Mouse (Mus musculus): ENCODE data around the gene Tes. TPM values are rescaled to one million over a fixed set of nuclear protein-coding genes. Genes with fewer than 3 reads are reported as not detected.

The Tes gene
- polyA plus RNA-seq, 1 experiment from 2014 or later = 10.2 TPM

DNA sequence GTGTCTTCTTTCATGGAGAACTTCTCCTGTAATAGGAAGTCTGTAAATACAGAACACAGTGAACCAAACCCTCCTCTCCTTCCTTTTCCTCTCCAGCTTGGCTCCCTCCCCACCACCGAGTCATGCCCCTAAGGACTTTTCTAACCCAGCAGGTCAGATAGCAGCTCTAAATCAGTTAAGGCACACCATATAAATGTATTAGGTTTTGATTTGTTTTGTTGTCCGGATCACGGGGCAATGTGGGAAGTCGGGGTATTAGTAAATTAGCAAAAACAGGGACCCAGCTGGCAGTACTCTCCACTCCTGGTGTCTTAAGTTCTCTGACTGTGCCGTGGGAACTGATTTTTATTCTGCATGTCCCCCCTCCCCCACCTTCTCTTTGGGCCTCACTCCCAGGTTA is 14.4 kb downstream of the Tes start:
- Histone ChIP-seq H3K4me3 (no peak overlapping the region), H3K9me3 (replicated peaks) (no peaks in the 10 kb centered on the region), H3K27me3 (replicated peaks) (peaks cover 50% of the 10 kb centered on the region), H3K27ac (ENCODE audit: poor library complexity, severe bottlenecking) (no peak overlapping the region), H3K36me3 (no peaks in the 10 kb centered on the region), H3K4me1 (replicated peaks) (peaks cover 14% of the 10 kb centered on the region), H3K9ac (no peak overlapping the region), H3K4me2 (no peak overlapping the region)
- ATAC-seq (ENCODE audit: insufficient number of reproducible peaks, low FRiP score) = no peak
- WGBS = 50% methylated on average over 5 of the region's 5 CpGs

DNA sequence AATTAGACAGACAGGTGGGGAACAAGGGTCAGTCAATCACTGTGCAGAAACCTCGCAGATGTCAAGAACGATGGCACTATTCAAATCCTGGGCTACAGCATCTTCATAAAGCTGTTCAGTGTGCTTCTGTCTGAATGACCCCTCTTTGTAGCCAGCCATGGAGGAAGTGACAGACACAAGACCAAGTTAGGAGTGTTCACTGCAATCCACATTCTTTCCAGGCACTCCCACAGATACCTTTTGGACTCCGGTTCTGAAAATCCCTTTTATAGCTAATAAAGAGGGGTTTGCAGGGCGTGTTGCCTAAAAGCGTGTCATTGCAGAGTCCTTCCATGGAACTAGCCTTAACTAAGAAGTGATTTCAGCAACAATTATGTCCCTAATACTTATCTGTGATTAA is 14.9 kb downstream of the Tes start:
- 66% methylated on average over 5 of the region's 5 CpGs for WGBS
- H3K27me3 ChIP-seq (replicated peaks) = peaks cover 50% of the 10 kb centered on the region
- no peak overlapping the region for H3K4me2 ChIP-seq
- no peak overlapping the region for H3K27ac ChIP-seq (ENCODE audit: poor library complexity, severe bottlenecking)
- no peaks in the 10 kb centered on the region for H3K36me3 ChIP-seq
- H3K9ac ChIP-seq = no peak overlapping the region
- peaks cover 14% of the 10 kb centered on the region for H3K4me1 ChIP-seq (replicated peaks)
- no peaks in the 10 kb centered on the region for H3K9me3 ChIP-seq (replicated peaks)
- no peak overlapping the region for H3K4me3 ChIP-seq
- no peak for ATAC-seq (ENCODE audit: insufficient number of reproducible peaks, low FRiP score)

DNA sequence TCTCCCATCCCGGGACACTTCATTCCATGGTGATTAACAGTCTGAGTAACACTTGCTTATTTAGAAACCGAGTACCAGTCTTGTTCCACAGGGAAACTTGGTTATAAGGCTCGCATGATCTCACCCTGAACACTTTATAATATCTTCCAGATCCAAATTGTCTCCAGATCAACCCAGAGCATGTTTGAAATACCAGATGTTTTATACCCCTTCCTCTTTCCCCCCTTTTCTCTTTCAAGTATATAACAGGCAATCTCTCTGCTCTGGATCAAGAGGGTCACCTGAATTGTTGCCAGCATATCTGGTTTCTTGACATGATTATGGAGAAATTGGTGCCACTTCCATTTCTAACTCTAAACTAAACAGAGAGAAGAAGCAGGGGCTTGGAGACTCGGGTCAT is 17.3 kb downstream of the Tes start:
- H3K27me3 ChIP-seq (replicated peaks) = peaks cover 34% of the 10 kb centered on the region

DNA sequence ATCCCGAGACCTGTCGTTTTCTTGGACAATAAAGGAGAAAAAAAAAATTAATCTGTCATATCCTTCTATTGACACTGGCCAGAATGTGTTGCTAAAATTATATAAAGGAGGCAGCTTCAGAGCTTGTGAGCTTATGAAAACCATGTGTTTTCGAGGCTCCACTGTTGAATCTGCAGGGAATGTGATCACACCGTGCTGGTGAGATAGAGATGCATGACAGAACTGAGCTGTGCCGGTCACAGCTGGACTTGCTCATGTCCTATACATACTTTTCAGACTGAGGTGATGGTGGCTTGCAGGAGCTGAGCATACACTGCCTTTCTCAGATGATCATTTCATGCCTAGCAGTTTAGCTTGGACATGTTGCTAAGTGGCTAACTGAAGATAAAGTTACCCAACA is 17.9 kb downstream of the Tes start:
- Histone ChIP-seq H3K9me3 (replicated peaks) (no peaks in the 10 kb centered on the region), H3K36me3 (no peaks in the 10 kb centered on the region), H3K4me2 (no peak overlapping the region), H3K4me3 (no peak overlapping the region), H3K4me1 (replicated peaks) (peaks cover 7% of the 10 kb centered on the region), H3K9ac (no peak overlapping the region), H3K27ac (ENCODE audit: poor library complexity, severe bottlenecking) (no peak overlapping the region), H3K27me3 (replicated peaks) (peaks cover 31% of the 10 kb centered on the region)
- WGBS = 64% methylated on average over 5 of the region's 5 CpGs
- no peak for ATAC-seq (ENCODE audit: insufficient number of reproducible peaks, low FRiP score)

More for the DNA sequence above, 17.3 kb downstream of the Tes start:
- H3K27ac ChIP-seq (ENCODE audit: poor library complexity, severe bottlenecking) = no peak overlapping the region
- no peaks in the 10 kb centered on the region for H3K36me3 ChIP-seq
- H3K9me3 ChIP-seq (replicated peaks) = no peaks in the 10 kb centered on the region
- H3K9ac ChIP-seq = no peak overlapping the region
- no peak overlapping the region for H3K4me3 ChIP-seq
- peaks cover 13% of the 10 kb centered on the region for H3K4me1 ChIP-seq (replicated peaks)
- H3K4me2 ChIP-seq = no peak overlapping the region
- WGBS = 78% methylated on average over 4 of the region's 4 CpGs
- ATAC-seq (ENCODE audit: insufficient number of reproducible peaks, low FRiP score) = no peak

DNA sequence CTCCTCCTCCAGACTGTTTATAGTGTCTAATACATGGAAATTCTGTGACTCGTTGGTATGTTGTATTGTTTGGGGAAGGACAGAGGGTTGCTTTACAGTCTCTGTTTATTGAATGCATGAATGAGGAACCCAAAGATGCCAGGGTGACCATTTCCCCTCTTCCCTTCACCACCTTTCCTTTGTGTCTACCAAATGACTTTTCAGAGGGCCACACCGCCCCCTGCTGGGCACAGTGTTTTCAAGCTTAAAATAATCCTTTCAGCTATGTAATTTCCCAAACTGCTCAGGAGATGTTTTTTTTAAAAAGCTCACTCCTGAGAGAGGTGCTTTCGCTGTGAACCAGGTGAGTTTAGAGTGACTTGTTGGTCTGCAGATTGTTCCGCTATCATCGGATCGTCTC is 22.5 kb downstream of the Tes start:
- no peaks in the 10 kb centered on the region for H3K36me3 ChIP-seq
- H3K9ac ChIP-seq = no peak overlapping the region
- H3K27me3 ChIP-seq (replicated peaks) = peaks cover 48% of the 10 kb centered on the region
- no peak for ATAC-seq (ENCODE audit: insufficient number of reproducible peaks, low FRiP score)
- no peaks in the 10 kb centered on the region for H3K9me3 ChIP-seq (replicated peaks)
- H3K27ac ChIP-seq (ENCODE audit: poor library complexity, severe bottlenecking) = no peak overlapping the region
- WGBS = 61% methylated on average over 6 of the region's 6 CpGs
- no peak overlapping the region for H3K4me3 ChIP-seq
- H3K4me2 ChIP-seq = no peak overlapping the region
- no peaks in the 10 kb centered on the region for H3K4me1 ChIP-seq (replicated peaks)

DNA sequence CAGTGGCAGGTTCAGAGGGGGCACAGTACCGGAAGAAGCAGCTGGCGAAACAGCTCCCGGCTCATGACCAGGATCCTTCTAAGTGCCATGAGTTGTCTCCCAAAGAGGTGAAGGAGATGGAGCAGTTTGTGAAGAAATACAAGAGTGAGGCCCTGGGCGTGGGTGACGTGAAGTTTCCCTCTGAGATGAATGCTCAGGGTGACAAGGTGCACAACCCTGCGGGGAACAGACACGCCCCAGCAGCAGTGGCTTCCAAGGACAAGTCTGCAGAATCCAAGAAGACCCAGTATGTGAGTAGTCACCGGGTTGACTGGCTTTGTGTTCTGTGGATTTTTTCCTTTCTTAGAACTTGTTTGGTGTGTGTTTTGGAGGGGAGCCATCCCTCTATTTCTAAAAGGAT is 32.4 kb downstream of the Tes start:
- no peak for ATAC-seq (ENCODE audit: insufficient number of reproducible peaks, low FRiP score)
- Histone ChIP-seq H3K4me3 (no peak overlapping the region), H3K4me2 (no peak overlapping the region), H3K9ac (no peak overlapping the region), H3K36me3 (no peaks in the 10 kb centered on the region), H3K27me3 (replicated peaks) (peaks cover 21% of the 10 kb centered on the region), H3K4me1 (replicated peaks) (peaks cover 3% of the 10 kb centered on the region; the same call in 1 of the 2 replicates), H3K27ac (ENCODE audit: poor library complexity, severe bottlenecking) (no peak overlapping the region), H3K9me3 (replicated peaks) (no peaks in the 10 kb centered on the region)
- 92% methylated on average over 8 of the region's 8 CpGs for whole genome bisulfite sequencing

- Histone ChIP-seq H3K36me3 (no peaks in the 10 kb centered on the region), H3K9me3 (replicated peaks) (no peaks in the 10 kb centered on the region), H3K4me2 (no peak overlapping the region), H3K9ac (no peak overlapping the region), H3K27me3 (replicated peaks) (peaks cover 19% of the 10 kb centered on the region), H3K27ac (ENCODE audit: poor library complexity, severe bottlenecking) (no peak overlapping the region), H3K4me1 (replicated peaks) (peaks cover under 1% of the 10 kb centered on the region; the same call in 1 of the 2 replicates), H3K4me3 (no peak overlapping the region)
- WGBS = 85% methylated on average over 9 of the region's 9 CpGs
- ATAC-seq (ENCODE audit: insufficient number of reproducible peaks, low FRiP score) = no peak
Observed at GRCm38 (mm10) chr6:17098559-17098958, 33.6 kb downstream of the Tes start.

GRCm38 (mm10) chr6:17099477-17100130 is 34.7 kb downstream of the Tes start:
- ATAC-seq (ENCODE audit: insufficient number of reproducible peaks, low FRiP score) = no peak
- H3K9me3 ChIP-seq (replicated peaks) = no peaks in the 10 kb centered on the region
- H3K9ac ChIP-seq = no peak overlapping the region
- H3K27ac ChIP-seq (ENCODE audit: poor library complexity, severe bottlenecking) = no peak overlapping the region
- H3K36me3 ChIP-seq = no peaks in the 10 kb centered on the region
- no peak overlapping the region for H3K4me3 ChIP-seq
- WGBS = 78% methylated on average over 25 of the region's 25 CpGs
- H3K4me1 ChIP-seq (replicated peaks) = no peaks in the 10 kb centered on the region
- H3K27me3 ChIP-seq (replicated peaks) = peaks cover 19% of the 10 kb centered on the region
- H3K4me2 ChIP-seq = no peak overlapping the region

DNA sequence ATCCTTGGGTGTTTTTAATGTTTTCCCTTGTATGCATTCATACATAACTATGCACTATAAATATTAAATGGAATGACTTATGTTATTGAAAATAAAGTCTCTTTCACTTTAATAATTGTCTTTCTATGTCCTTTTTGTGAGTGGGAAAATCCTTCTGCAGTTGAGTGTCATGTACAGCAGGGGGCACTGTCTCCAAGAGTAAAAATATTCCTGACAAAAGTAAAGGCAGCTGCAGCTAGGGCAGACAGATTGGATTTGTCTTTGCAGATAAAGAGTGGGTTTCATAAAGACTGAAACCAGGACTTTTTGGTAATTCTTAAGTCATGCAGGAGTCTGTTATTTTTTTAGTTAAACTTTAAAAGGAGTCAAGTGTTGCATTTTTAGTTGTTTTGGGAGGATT is 40.8 kb downstream of the Tes start:
- H3K4me1 ChIP-seq (replicated peaks) = no peaks in the 10 kb centered on the region
- H3K9ac ChIP-seq = no peak overlapping the region
- H3K27ac ChIP-seq (ENCODE audit: poor library complexity, severe bottlenecking) = no peak overlapping the region
- no peak overlapping the region for H3K4me2 ChIP-seq
- no peaks in the 10 kb centered on the region for H3K9me3 ChIP-seq (replicated peaks)
- no peaks in the 10 kb centered on the region for H3K36me3 ChIP-seq
- H3K4me3 ChIP-seq = no peak overlapping the region
- ATAC-seq (ENCODE audit: insufficient number of reproducible peaks, low FRiP score) = no peak
- 0 out of 2 replicates have a peak, but pooled peaks cover 5% of the 10 kb centered on the region for H3K27me3 ChIP-seq (replicated peaks)

DNA sequence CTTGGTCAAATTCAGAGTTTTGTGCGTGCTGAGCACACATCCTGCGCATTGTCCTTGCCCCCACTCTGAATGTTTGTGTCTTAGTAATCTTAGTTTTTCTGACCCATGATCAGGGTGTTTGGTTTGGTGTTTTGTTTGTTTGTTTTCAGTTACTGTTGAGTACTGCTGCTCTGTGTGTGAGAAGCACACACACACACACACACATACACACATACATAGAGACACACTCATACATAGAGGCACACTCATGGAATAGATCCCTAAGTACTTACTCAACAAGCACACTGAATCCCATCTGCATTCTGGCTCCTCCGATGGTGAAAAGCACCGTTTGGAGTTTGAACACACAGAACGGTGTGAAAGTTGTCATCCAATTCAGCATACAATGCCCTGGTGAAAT is 41.5 kb downstream of the Tes start:
- whole genome bisulfite sequencing = 86% methylated on average over 5 of the region's 5 CpGs
- H3K4me2 ChIP-seq = no peak overlapping the region
- H3K36me3 ChIP-seq = no peaks in the 10 kb centered on the region
- no peaks in the 10 kb centered on the region for H3K4me1 ChIP-seq (replicated peaks)
- H3K27me3 ChIP-seq (replicated peaks) = 0 out of 2 replicates have a peak, but pooled peaks cover 2% of the 10 kb centered on the region
- H3K27ac ChIP-seq (ENCODE audit: poor library complexity, severe bottlenecking) = no peak overlapping the region
- H3K4me3 ChIP-seq = no peak overlapping the region
- no peak for ATAC-seq (ENCODE audit: insufficient number of reproducible peaks, low FRiP score)
- H3K9ac ChIP-seq = no peak overlapping the region
- no peaks in the 10 kb centered on the region for H3K9me3 ChIP-seq (replicated peaks)

GRCm38 (mm10) chr6:17109204-17109603 is 44.3 kb downstream of the Tes start:
- Histone ChIP-seq H3K9me3 (replicated peaks) (no peaks in the 10 kb centered on the region), H3K4me2 (no peak overlapping the region), H3K4me1 (replicated peaks) (no peaks in the 10 kb centered on the region), H3K27ac (ENCODE audit: poor library complexity, severe bottlenecking) (no peak overlapping the region), H3K4me3 (no peak overlapping the region), H3K9ac (no peak overlapping the region), H3K27me3 (replicated peaks) (no peaks in the 10 kb centered on the region), H3K36me3 (no peaks in the 10 kb centered on the region)
- WGBS = 67% methylated on average over 4 of the region's 4 CpGs
- ATAC-seq (ENCODE audit: insufficient number of reproducible peaks, low FRiP score) = no peak

GRCm38 (mm10) chr6:17110564-17111100 is 45.7 kb downstream of the Tes start:
- Histone ChIP-seq H3K4me1 (replicated peaks) (peaks cover 5% of the 10 kb centered on the region; the same call in 1 of the 2 replicates), H3K9ac (no peak overlapping the region), H3K4me3 (no peak overlapping the region), H3K27ac (ENCODE audit: poor library complexity, severe bottlenecking) (no peak overlapping the region), H3K9me3 (replicated peaks) (no peaks in the 10 kb centered on the region), H3K27me3 (replicated peaks) (no peaks in the 10 kb centered on the region), H3K36me3 (no peaks in the 10 kb centered on the region), H3K4me2 (no peak overlapping the region)
- 58% methylated on average over 6 of the region's 6 CpGs for WGBS
- ATAC-seq (ENCODE audit: insufficient number of reproducible peaks, low FRiP score) = no peak

Measured in heart, embryonic 12.5 days (tissue).